Mouse (Mus musculus) intestine, embryonic 14.5 days (tissue): ENCODE measurements at regions not wholly inside any gene's neighbourhood (a gene's known extent, or its start where the extent isn't known, plus 50 kb on each side); places are given as distances from the start of the nearest gene placed in this dataset.
"Not testable (repeated sequence)": the region's sequence is repeated elsewhere in the genome, so short reads cannot be mapped to it uniquely, and the experiment has no call there.

Experiments used
- ATAC-seq: fragments of 200-750 bp; cut with Nextera tagmentation; replicated peaks from 2 replicates; pipeline ENCODE4 v1.8.0; 2017; ENCODE audit warnings: low read depth, moderate number of reproducible peaks, moderate TSS enrichment, moderate library complexity; ENCODE audit not compliant: low FRiP score, low TSS enrichment
- DNase-seq: peaks from one replicate; pipeline ENCODE4 v3.0.0-alpha.2; 2018; ENCODE audit warnings: low spot score
- H3K27ac ChIP-seq: fragments of 300-500 bp; sonication (generic); 2 replicates; pipeline ENCODE4 v1.5.1; 2014; ENCODE audit warnings: low read depth, mild to moderate bottlenecking, control low read depth
- H3K27me3 ChIP-seq: fragments of 300-500 bp; sonication (generic); replicated peaks from 2 replicates; pipeline ENCODE4 v1.6.1; 2014; ENCODE audit warnings: low read length, control low read depth; ENCODE audit not compliant: control insufficient read depth, insufficient read depth
- H3K36me3 ChIP-seq: fragments of 300-500 bp; sonication (generic); 2 replicates; pipeline ENCODE4 v1.6.1; 2014; ENCODE audit warnings: low read length, control low read depth; ENCODE audit not compliant: control insufficient read depth, insufficient read depth
- H3K4me1 ChIP-seq: fragments of 300-500 bp; sonication (generic); replicated peaks from 2 replicates; pipeline ENCODE4 v1.6.1; 2014; ENCODE audit warnings: low read length, control low read depth, mixed read lengths; ENCODE audit not compliant: control insufficient read depth, insufficient read depth
- H3K4me2 ChIP-seq: fragments of 300-500 bp; sonication (generic); 2 replicates; pipeline ENCODE4 v1.6.1; 2014; ENCODE audit warnings: low read length
- H3K4me3 ChIP-seq: fragments of 300-500 bp; sonication (generic); 2 replicates; pipeline ENCODE4 v1.5.1; 2014; ENCODE audit warnings: low read depth, low read length, control low read depth, mixed read lengths
- H3K9ac ChIP-seq: fragments of 300-500 bp; sonication (generic); 2 replicates; pipeline ENCODE4 v1.6.1; 2014; ENCODE audit warnings: mild to moderate bottlenecking, low read length
- H3K9me3 ChIP-seq: fragments of 300-500 bp; sonication (generic); 2 replicates; pipeline ENCODE4 v1.6.1; 2016; ENCODE audit warnings: low read length, control low read depth; ENCODE audit not compliant: control insufficient read depth
- WGBS: fragments of 180-500 bp; shearing (Covaris S2); extraction: QIAGEN DNeasy Blood & Tissue Kit; methylation state at CpG from one replicate; pipeline ENCODE4 v1.1.7; 2014; 5-methylcytosine and 5-hydroxymethylcytosine counted together

- H3K27ac ChIP-seq: no peak overlapping the region
- DNase-seq (no peak), ATAC-seq (no peak)
- no peaks in the 10 kb centered on the region for H3K9me3 ChIP-seq
- 75% methylated on average over 9 of the region's 9 CpGs for WGBS
- no peaks in the 10 kb centered on the region for H3K27me3 ChIP-seq
- H3K9ac ChIP-seq: no peak overlapping the region
- H3K4me2 ChIP-seq: no peak overlapping the region
- H3K36me3 ChIP-seq: no peaks in the 10 kb centered on the region
- H3K4me3 ChIP-seq: no peak overlapping the region
- no peaks in the 10 kb centered on the region for H3K4me1 ChIP-seq
Observed at GRCm38 (mm10) chr12:113321086-113321485, 135.4 kb downstream of the Tmem121 start.

GRCm38 (mm10) chr12:113322173-113322572, 136.4 kb downstream of the Tmem121 start:
- no peaks in the 10 kb centered on the region for H3K9me3 ChIP-seq
- H3K9ac ChIP-seq: no peak overlapping the region
- DNase-seq (no peak), ATAC-seq (no peak)
- no peaks in the 10 kb centered on the region for H3K36me3 ChIP-seq
- no peaks in the 10 kb centered on the region for H3K27me3 ChIP-seq
- H3K4me2 ChIP-seq: no peak overlapping the region
- no peak overlapping the region for H3K27ac ChIP-seq
- H3K4me3 ChIP-seq: no peak overlapping the region
- no peaks in the 10 kb centered on the region for H3K4me1 ChIP-seq
- WGBS: 90% methylated on average over 2 of the region's 2 CpGs

GRCm38 (mm10) chr12:113327851-113328250, 142.1 kb downstream of the Tmem121 start:
- Histone ChIP-seq H3K9ac (no peak overlapping the region), H3K27me3 (no peaks in the 10 kb centered on the region), H3K4me1 (no peaks in the 10 kb centered on the region), H3K4me3 (no peak overlapping the region), H3K9me3 (no peaks in the 10 kb centered on the region), H3K27ac (no peak overlapping the region), H3K36me3 (no peaks in the 10 kb centered on the region), H3K4me2 (no peak overlapping the region)
- 86% methylated on average over 5 of the region's 5 CpGs for WGBS
- no peak for ATAC-seq
- no peak for DNase-seq

GRCm38 (mm10) chr12:113330266-113330665, 144.5 kb downstream of the Tmem121 start:
- Histone ChIP-seq H3K4me1 (no peaks in the 10 kb centered on the region), H3K27ac (no peak overlapping the region), H3K9ac (no peak overlapping the region), H3K4me2 (no peak overlapping the region), H3K4me3 (no peak overlapping the region), H3K27me3 (no peaks in the 10 kb centered on the region), H3K9me3 (no peaks in the 10 kb centered on the region), H3K36me3 (no peaks in the 10 kb centered on the region)
- WGBS: 87% methylated on average over 6 of the region's 6 CpGs
- no peak for DNase-seq
- ATAC-seq: no peak

GRCm38 (mm10) chr12:113332226-113332625, 146.5 kb downstream of the Tmem121 start:
- no peak overlapping the region for H3K9ac ChIP-seq
- no peaks in the 10 kb centered on the region for H3K4me1 ChIP-seq
- H3K9me3 ChIP-seq: no peaks in the 10 kb centered on the region
- H3K4me2 ChIP-seq: no peak overlapping the region
- H3K27ac ChIP-seq: no peak overlapping the region
- no peaks in the 10 kb centered on the region for H3K27me3 ChIP-seq
- ATAC-seq (no peak), DNase-seq (no peak)
- 68% methylated on average over 3 of the region's 3 CpGs for WGBS
- no peak overlapping the region for H3K4me3 ChIP-seq
- H3K36me3 ChIP-seq: no peaks in the 10 kb centered on the region

GRCm38 (mm10) chr12:113333399-113333798, 147.7 kb downstream of the Tmem121 start:
- DNase-seq (no peak), ATAC-seq (no peak)
- Histone ChIP-seq H3K4me3 (no peak overlapping the region), H3K27me3 (no peaks in the 10 kb centered on the region), H3K4me2 (no peak overlapping the region), H3K9ac (no peak overlapping the region), H3K9me3 (no peaks in the 10 kb centered on the region), H3K36me3 (no peaks in the 10 kb centered on the region), H3K4me1 (no peaks in the 10 kb centered on the region), H3K27ac (no peak overlapping the region)

GRCm38 (mm10) chr12:113333853-113334252, 148.1 kb downstream of the Tmem121 start:
- not testable (repeated sequence) for H3K9me3 ChIP-seq, H3K9ac ChIP-seq, H3K4me1 ChIP-seq, H3K36me3 ChIP-seq, H3K27me3 ChIP-seq, DNase-seq, H3K4me3 ChIP-seq, H3K27ac ChIP-seq, ATAC-seq, H3K4me2 ChIP-seq
- WGBS: 77% methylated on average over 3 of the region's 3 CpGs

- H3K36me3 ChIP-seq: no peaks in the 10 kb centered on the region
- H3K9me3 ChIP-seq: no peaks in the 10 kb centered on the region
- H3K4me3 ChIP-seq: no peak overlapping the region
- H3K9ac ChIP-seq: no peak overlapping the region
- no peak for ATAC-seq
- no peak for DNase-seq
- no peak overlapping the region for H3K4me2 ChIP-seq
- no peak overlapping the region for H3K27ac ChIP-seq
- no peaks in the 10 kb centered on the region for H3K4me1 ChIP-seq
- no peaks in the 10 kb centered on the region for H3K27me3 ChIP-seq
- WGBS: 57% methylated on average over 3 of the region's 3 CpGs
Observed at GRCm38 (mm10) chr12:113337271-113337670, 151.5 kb downstream of the Tmem121 start.

GRCm38 (mm10) chr12:113338891-113339290, 150.4 kb upstream of the Adam6b start:
- 59% methylated on average over 7 of the region's 7 CpGs for WGBS
- no peak for DNase-seq
- Histone ChIP-seq H3K27me3 (no peaks in the 10 kb centered on the region), H3K4me2 (no peak overlapping the region), H3K4me1 (no peaks in the 10 kb centered on the region), H3K9me3 (no peaks in the 10 kb centered on the region), H3K9ac (no peak overlapping the region), H3K36me3 (no peaks in the 10 kb centered on the region), H3K4me3 (no peak overlapping the region), H3K27ac (no peak overlapping the region)
- no peak for ATAC-seq
